Mouse (Mus musculus) thymus, postnatal 10 days (tissue): ENCODE measurements around the gene Tmcc3.

Experiments
- DNase-seq, 2 experiments: peaks; one replicate each; pipeline ENCODE4 v3.0.0; 2021; ENCODE audit warnings: low spot score in 2 of 2

Tmcc3 gene

GRCm38 (mm10) chr10:94466313-94466712, 154.6 kb downstream of the Tmcc3 start:
- DNase-seq = no peak

GRCm38 (mm10) chr10:94471487-94471886, 159.7 kb downstream of the Tmcc3 start:
- DNase-seq = no peak

DNA sequence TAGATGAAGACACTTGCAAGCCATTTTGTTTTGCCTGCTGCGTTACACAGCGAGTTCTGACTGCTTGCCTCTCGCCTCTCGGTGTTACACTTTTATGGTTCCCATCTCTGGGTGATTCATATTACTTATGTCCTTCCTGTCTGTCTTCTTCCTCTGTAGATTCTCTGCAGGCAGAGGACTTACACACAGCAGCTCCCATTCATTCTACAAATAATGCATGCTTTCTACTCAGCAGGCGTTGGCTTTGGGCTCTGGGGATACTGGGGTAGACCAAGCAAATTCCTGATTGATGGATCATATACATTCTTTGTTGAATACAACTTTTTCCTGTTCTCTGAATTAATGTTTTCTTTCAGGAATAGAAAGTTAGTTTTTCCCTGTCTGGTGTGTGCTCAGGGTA, 161.8 kb downstream of the Tmcc3 start:
- no peak for DNase-seq

GRCm38 (mm10) chr10:94474185-94474584, 162.4 kb downstream of the Tmcc3 start:
- no peak for DNase-seq

- no peak for DNase-seq
Observed at GRCm38 (mm10) chr10:94477366-94478225, 165.8 kb downstream of the Tmcc3 start.

DNA sequence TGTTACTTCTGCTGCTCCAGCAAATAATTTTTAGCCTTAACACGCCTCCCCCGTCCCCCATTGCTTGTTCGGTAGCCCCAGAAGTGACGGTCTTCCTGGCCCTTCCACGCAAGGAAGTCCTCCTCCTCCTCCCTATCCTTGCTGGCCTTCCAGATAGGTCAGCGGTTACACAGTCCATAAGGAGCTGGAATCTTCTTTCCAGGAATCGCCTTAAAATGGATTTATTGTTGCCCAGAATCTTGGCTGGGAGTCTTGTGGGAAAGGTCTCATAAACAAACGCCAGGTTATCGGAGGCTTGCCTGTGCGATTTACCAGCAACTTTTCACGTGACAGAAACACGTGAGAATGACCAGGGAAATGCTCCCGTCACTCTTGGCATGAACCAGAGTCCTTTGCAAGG, 167.9 kb downstream of the Tmcc3 start:
- no peak for DNase-seq

- no peak for DNase-seq
Observed at GRCm38 (mm10) chr10:94480380-94481101, 168.8 kb downstream of the Tmcc3 start.

GRCm38 (mm10) chr10:94481613-94482012, 169.9 kb downstream of the Tmcc3 start:
- no peak for DNase-seq

DNA sequence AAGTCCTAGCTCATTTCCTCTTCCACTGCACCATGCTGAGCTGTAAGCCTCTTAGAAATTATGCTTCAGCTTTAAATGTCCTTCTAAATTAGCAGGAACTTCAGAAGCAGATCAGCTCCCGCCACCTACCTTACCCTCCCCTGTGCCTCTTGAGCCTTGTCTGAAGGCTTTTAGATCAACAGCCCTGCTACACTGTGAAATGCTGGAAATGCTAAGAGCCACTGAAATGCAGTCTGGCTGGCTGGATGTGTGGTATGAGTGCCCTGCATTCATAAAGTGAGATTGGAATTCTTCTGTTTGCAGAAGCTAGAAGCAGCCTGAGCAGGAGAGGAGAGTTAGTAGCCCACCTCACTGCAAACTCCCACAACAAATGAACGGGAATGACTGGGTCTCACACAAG, 174.4 kb downstream of the Tmcc3 start:
- no peak for DNase-seq

DNA sequence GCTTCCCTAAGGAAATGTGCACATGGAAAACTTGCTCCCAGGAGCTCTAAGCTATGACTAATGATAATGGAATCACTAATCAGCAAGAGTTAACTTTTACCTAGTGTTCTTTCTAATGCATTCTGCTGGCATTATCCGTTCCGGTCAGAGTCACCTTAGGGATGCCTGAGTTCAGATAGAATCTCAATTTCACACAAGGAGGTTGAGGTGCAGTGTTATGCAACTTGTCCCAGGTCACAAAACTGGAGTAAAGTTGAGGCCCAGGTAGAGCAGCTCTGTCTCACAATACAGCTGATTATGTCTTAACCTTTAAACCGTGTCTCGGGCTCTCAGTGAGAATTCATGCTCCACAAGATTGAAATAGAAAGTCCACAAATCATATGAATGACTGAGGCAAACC, 177.8 kb downstream of the Tmcc3 start:
- no peak for DNase-seq

- DNase-seq = no peak
Observed at GRCm38 (mm10) chr10:94491006-94491405, 179.3 kb downstream of the Tmcc3 start.

GRCm38 (mm10) chr10:94494403-94494846, 182.7 kb downstream of the Tmcc3 start:
- no peak for DNase-seq

GRCm38 (mm10) chr10:94495496-94496235, 183.9 kb downstream of the Tmcc3 start:
- no peak for DNase-seq

- no peak for DNase-seq
Observed at GRCm38 (mm10) chr10:94496826-94497440, 185.2 kb downstream of the Tmcc3 start.

GRCm38 (mm10) chr10:94500210-94500876, 188.6 kb downstream of the Tmcc3 start:
- no peak for DNase-seq

DNA sequence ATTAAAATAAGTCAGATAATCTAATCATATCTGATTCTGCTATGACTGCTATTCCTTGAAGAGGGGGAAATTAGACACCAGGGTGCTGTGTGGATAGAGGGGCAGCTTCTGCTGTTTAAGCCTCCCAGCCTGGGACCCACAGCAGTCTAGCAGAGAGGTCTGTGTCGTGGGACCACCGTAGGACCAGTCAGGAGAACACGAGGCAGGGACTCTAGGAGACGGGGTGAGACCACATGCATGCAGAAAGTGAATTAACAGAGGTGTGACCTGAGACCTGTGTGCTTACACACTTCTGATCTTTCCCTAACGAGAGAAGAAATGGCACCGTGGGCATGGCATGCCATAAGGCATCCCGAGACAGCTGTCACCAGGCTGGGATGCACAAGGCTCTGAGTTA, 189.1 kb downstream of the Tmcc3 start:
- no peak for DNase-seq

DNA sequence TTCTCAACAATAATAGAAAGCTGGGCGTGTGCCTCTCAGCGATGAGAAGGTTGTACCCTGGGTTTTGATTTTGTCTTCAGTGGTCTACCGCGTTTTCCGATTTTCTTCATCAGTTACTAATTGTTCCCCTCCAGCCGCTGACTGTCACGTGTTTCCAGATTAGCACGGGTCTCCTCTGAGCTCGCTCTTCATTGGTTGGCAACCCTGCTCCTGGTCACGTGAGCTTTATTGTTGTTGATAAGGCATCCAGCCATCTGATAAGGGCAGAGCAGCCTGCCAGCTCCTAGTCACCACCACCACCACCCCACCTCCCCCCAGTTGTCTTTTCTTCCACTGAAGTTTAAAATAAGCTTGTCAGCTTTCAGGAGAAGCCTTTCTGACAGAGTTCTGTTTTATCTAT, 190.0 kb downstream of the Tmcc3 start:
- no peak for DNase-seq

GRCm38 (mm10) chr10:94505248-94505772, 193.6 kb downstream of the Tmcc3 start:
- DNase-seq = no peak

GRCm38 (mm10) chr10:94508863-94509262, 197.1 kb downstream of the Tmcc3 start:
- DNase-seq = no peak

DNA sequence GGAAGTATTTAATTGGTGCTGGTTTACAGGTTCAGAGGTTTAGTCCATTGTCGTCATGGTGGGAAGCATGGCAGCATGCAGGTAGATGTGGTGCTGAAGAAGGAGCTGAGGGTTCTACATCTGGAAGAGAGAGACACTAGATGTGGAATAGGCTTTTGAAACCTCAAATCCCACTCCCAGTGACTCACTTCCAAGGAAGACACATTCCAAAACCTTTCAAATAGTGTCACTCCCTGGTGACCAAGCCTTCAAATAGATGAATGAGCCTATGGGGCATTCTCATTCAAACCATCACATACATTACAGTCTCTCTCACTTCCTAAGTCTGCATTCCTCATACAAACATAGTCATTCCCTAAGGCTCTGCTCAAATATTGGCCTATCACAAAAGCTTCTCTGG, 201.0 kb downstream of the Tmcc3 start:
- DNase-seq = no peak

- no peak for DNase-seq
Observed at GRCm38 (mm10) chr10:94514091-94514505, 202.3 kb downstream of the Tmcc3 start.
